Mouse (Mus musculus) hindbrain, embryonic 12.5 days (tissue): ENCODE measurements at regions not wholly inside any gene's neighbourhood (a gene's known extent, or its start where the extent isn't known, plus 50 kb on each side); places are given as distances from the start of the nearest gene placed in this dataset.
A peak's percentile ranks its signal among the peaks of the same experiment; 100 is the strongest.

ENCODE experiments used
- ATAC-seq: fragments of 200-750 bp; cut with Nextera tagmentation; 2 replicates; pipeline ENCODE4 v1.8.0; 2017; ENCODE audit warnings: moderate TSS enrichment; ENCODE audit not compliant: low FRiP score
- H3K27ac ChIP-seq: fragments of 300-500 bp; sonication (generic); 2 replicates; pipeline ENCODE4 v1.5.1; 2016; ENCODE audit warnings: mild to moderate bottlenecking
- H3K27me3 ChIP-seq: fragments of 300-500 bp; sonication (generic); 2 replicates; pipeline ENCODE4 v1.6.1; 2016; ENCODE audit warnings: mild to moderate bottlenecking
- H3K36me3 ChIP-seq: fragments of 300-500 bp; sonication (generic); 2 replicates; pipeline ENCODE4 v1.6.1; 2016; ENCODE audit warnings: mild to moderate bottlenecking
- H3K4me1 ChIP-seq: fragments of 300-500 bp; sonication (generic); 2 replicates; pipeline ENCODE4 v1.6.1; 2016
- H3K4me2 ChIP-seq: fragments of 300-500 bp; sonication (generic); replicated peaks from 2 replicates; pipeline ENCODE4 v1.6.1; 2016; ENCODE audit warnings: mild to moderate bottlenecking
- H3K4me3 ChIP-seq: fragments of 300-500 bp; sonication (generic); 2 replicates; pipeline ENCODE4 v1.5.1; 2016; ENCODE audit warnings: mild to moderate bottlenecking
- H3K9ac ChIP-seq: fragments of 300-500 bp; sonication (generic); 2 replicates; pipeline ENCODE4 v1.6.1; 2016; ENCODE audit warnings: mild to moderate bottlenecking, moderate library complexity
- H3K9me3 ChIP-seq: fragments of 300-500 bp; sonication (generic); replicated peaks from 2 replicates; pipeline ENCODE4 v1.6.1; 2016; ENCODE audit warnings: mild to moderate bottlenecking
- WGBS: fragments of 180-500 bp; shearing (Covaris S2); methylation state at CpG from one replicate; pipeline ENCODE4 v1.1.7; 2016; 5-methylcytosine and 5-hydroxymethylcytosine counted together

DNA sequence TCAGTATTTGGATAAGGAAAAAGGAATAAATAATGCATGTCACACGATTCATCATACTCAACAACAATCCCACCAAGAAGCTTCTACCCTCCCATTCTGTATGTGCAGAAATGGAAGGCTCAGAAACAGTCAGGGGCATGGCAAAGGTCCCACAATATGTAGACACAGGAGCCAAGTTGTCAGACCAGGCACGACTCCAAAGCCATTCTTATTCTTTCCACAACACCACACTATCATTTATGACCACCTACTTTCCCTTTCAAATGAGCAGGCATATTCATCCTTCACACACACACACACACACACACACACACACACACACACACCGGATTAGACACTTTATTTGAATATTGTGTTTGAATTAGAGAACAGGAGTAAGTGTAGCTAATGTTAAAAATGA, 232.0 kb downstream of the Rab28 start:
- Histone ChIP-seq H3K27me3 (no peaks in the 10 kb centered on the region), H3K4me1 (no peaks in the 10 kb centered on the region), H3K9me3 (no peaks in the 10 kb centered on the region), H3K4me3 (no peak overlapping the region), H3K36me3 (no peaks in the 10 kb centered on the region), H3K9ac (no peak overlapping the region), H3K27ac (no peak overlapping the region), H3K4me2 (no peak overlapping the region)
- no peak for ATAC-seq
- WGBS = 62% methylated on average over 3 of the region's 3 CpGs

DNA sequence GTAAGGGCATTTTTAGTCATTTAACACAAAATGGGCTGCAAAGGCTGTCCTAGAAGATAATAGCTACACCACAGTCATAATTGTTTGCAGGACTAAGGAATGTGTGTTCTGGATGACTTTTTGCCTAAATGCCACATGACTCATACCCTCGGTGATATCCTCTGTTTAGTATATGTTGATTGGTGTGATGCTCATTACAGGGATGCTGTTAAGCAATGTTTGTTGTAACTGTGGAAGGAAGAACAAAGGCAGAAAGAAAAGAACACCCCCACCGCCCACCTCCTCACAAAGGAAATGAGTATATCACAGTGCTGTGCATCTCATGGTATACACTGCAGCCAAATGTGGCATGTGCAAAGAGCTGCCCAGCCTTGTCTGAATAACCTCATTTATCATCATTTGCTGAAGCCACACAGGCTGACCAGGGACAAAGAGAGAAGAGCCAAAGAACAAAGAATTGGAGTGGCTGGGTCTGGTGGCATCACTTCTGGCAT, 262.4 kb downstream of the Rab28 start:
- Histone ChIP-seq H3K27ac (no peak overlapping the region), H3K4me2 (no peak overlapping the region), H3K9ac (no peak overlapping the region), H3K27me3 (no peaks in the 10 kb centered on the region), H3K4me3 (no peak overlapping the region), H3K9me3 (no peaks in the 10 kb centered on the region), H3K4me1 (no peaks in the 10 kb centered on the region), H3K36me3 (no peaks in the 10 kb centered on the region)
- ATAC-seq = 0 out of 2 replicates have a peak, but pooled peaks have one; percentile 48
- 63% methylated on average over 2 of the region's 2 CpGs for WGBS

DNA sequence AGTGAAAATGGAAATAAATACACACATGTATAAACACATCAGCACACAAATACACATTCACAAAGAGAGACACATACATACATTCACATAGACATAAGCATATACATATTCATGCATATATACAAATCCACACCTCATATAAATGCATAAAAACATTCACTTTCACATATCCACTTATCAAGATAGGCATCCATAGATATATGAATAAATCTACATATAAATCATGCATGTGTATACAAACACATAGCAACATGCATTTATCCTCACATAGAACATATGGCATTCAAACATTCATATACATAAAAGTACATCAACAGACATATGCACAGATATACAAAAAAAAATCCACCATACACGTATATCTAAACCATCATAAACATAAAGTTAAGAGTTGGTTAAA, 266.9 kb downstream of the Rab28 start:
- H3K4me1 ChIP-seq = no peaks in the 10 kb centered on the region
- ATAC-seq = no peak
- no peak overlapping the region for H3K9ac ChIP-seq
- no peaks in the 10 kb centered on the region for H3K27me3 ChIP-seq
- no peaks in the 10 kb centered on the region for H3K36me3 ChIP-seq
- H3K27ac ChIP-seq = no peak overlapping the region
- WGBS = 91% methylated on average over 1 of the region's 1 CpGs
- no peaks in the 10 kb centered on the region for H3K9me3 ChIP-seq
- no peak overlapping the region for H3K4me3 ChIP-seq
- no peak overlapping the region for H3K4me2 ChIP-seq

DNA sequence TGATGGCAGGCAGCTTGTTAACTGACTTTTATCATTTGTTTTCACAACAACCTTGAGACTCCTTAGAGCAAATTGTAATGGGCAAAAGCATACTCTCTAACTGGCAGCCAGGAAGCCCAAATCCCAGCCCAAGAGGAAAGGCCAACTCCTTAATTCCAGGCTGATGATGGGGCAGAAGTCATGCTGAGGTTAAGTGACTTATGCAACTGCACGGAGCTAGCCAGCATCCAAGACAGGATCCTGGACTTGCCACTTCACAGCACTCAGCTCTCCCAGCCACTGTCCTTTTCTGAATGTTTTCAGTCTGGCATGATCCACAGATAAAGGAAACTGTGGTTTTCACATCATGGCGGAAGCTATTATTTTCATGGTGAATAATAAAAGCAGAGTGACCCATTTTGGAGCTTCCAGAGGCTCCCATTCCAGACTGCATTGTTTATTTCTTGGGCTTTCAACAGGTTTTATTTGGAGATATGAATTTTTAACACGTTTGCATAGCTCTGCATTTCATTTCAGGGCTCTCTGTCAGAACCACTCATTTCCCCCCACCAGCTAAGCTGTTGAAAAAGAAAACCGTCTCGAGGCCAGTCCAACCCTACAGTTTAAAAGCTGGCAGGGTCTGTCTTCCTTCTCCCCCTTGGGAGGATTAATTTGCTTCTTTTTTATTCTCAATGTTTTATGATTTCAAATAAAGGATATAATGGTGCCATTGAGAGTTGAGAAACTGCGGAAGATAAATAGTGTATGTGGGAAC, 288.7 kb downstream of the Rab28 start:
- Histone ChIP-seq H3K4me2 (no peak overlapping the region), H3K27me3 (no peaks in the 10 kb centered on the region), H3K9me3 (no peaks in the 10 kb centered on the region), H3K9ac (no peak overlapping the region), H3K36me3 (no peaks in the 10 kb centered on the region), H3K27ac (no peak overlapping the region), H3K4me3 (no peak overlapping the region), H3K4me1 (no peaks in the 10 kb centered on the region)
- WGBS = 73% methylated on average over 6 of the region's 6 CpGs
- no peak for ATAC-seq

DNA sequence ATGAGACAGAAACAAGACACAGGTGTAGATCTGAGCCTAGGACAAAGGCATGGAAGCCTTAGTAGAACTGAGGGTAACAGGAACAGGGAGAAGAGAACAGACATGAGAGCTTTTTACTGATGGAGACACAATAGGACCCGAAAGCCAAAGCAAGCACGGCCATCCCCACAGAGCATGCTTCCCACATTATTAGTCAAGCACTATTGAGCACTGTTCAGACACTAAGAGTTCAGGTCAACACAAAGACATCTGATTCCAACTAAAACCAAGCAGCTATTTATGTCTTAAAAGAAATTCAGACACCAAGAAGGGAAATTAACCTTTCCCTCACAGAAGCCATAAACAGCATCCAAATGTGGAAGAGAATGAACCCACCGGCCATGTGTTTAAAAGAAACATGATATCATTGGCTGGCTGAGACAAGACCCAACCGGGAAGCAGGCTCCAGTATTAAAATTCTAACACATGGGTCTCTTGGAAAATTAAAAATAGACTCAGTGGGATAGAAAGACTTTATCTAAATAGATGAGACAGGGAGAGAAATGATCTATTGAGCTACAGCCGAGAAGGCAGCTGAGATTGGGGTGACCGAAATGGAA, 298.8 kb downstream of the Rab28 start:
- H3K4me2 ChIP-seq = no peak overlapping the region
- H3K4me3 ChIP-seq = no peak overlapping the region
- no peak for ATAC-seq
- no peak overlapping the region for H3K9ac ChIP-seq
- H3K36me3 ChIP-seq = no peaks in the 10 kb centered on the region
- H3K27ac ChIP-seq = no peak overlapping the region
- WGBS = 66% methylated on average over 6 of the region's 6 CpGs
- no peaks in the 10 kb centered on the region for H3K27me3 ChIP-seq
- H3K9me3 ChIP-seq = no peaks in the 10 kb centered on the region
- no peaks in the 10 kb centered on the region for H3K4me1 ChIP-seq

DNA sequence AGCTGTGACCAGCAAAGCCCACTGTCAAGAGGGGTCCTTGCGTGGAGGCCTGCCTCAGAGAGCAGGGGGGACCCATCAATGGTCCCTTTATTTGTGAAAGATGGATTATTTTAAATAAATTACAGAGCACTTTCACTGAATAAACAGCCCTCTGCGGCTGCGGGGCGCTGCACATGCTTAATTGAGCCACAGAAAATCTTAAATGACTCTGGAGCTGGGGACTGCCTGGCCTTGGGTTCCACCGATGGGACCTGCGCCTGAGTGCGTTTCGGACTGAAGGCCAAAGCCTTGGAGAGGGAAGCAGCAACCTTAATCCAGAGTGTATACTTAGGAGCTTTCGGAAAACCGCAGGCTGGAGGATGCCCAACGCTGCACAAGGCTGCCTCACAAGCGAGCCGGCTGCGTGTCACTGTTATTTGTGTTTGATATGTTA, 315.1 kb downstream of the Rab28 start:
- Histone ChIP-seq H3K9ac (no peak overlapping the region), H3K4me1 (no peaks in the 10 kb centered on the region), H3K4me3 (no peak overlapping the region), H3K27me3 (no peaks in the 10 kb centered on the region), H3K9me3 (no peaks in the 10 kb centered on the region; the same call in 1 of the 2 replicates), H3K36me3 (no peaks in the 10 kb centered on the region), H3K4me2 (no peak overlapping the region), H3K27ac (no peak overlapping the region)
- peak; percentile 38; the same call in 1 of the 2 replicates for ATAC-seq
- WGBS = 81% methylated on average over 14 of the region's 14 CpGs

DNA sequence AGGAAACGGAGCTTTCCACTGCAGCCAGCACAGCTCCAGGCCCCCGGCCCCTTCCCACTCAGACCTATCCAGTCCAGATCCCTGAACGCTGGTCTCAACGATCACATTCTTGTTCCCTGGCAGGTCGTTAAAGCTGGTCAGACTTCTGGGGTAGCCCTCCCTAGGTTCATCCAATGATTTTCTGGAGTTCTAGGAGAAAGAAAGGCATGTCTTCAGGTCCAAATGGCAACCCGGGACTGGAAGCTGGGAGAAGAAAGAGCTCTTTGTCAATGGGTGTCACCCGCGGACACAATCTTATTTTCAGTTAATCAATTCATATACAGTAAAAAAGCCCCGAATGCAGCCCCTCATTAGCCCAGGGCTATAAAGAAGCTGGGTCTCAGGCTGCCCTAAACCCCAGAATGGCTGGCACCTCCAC, 315.8 kb downstream of the Rab28 start:
- no peak for ATAC-seq
- Histone ChIP-seq H3K4me3 (no peak overlapping the region), H3K4me2 (no peak overlapping the region), H3K27ac (no peak overlapping the region), H3K36me3 (no peaks in the 10 kb centered on the region), H3K9me3 (no peaks in the 10 kb centered on the region; the same call in 1 of the 2 replicates), H3K4me1 (no peaks in the 10 kb centered on the region), H3K9ac (no peak overlapping the region), H3K27me3 (no peaks in the 10 kb centered on the region)
- 56% methylated on average over 9 of the region's 9 CpGs for WGBS

DNA sequence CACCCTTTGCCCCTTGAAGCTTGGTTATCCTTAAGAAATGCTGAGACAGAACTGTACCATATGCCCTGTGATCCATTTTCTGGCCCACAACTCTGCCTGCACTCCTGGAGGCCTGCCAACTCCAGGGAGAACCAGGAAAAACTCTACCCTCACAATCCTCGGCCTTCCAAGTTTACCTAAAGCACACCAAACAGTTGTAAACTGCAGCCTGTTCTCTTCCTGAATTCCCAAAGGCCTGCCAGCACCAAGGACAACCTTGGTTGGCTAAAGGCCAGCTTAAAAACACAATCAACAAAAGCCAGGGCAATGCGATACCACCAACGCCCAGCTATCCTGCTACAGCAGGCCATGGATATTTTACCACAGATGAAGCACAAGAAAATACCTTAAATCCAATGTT, 334.5 kb downstream of the Rab28 start:
- 75% methylated on average over 3 of the region's 3 CpGs for WGBS
- no peaks in the 10 kb centered on the region for H3K9me3 ChIP-seq
- no peak overlapping the region for H3K9ac ChIP-seq
- H3K4me2 ChIP-seq = no peak overlapping the region
- no peak overlapping the region for H3K4me3 ChIP-seq
- H3K27ac ChIP-seq = no peak overlapping the region
- H3K36me3 ChIP-seq = no peaks in the 10 kb centered on the region
- H3K27me3 ChIP-seq = no peaks in the 10 kb centered on the region
- ATAC-seq = no peak
- no peaks in the 10 kb centered on the region for H3K4me1 ChIP-seq

DNA sequence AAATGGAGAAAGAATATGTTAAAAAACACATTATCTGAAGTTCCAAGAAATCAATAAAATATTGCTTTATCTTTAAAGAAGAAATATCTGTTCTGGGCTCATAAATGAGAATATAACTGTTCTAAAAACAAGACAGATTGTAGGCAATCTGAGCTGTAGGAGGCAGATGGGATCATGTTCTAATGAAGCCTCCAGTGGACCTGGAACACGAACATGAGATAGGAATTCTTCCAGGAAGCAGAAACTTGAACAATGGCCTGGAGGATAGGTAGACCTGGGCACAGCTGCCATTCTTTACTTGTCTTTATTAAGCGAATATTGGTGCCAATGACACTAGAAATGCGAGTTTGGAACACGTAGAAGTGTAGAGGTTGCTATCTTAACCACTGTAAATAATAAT, 336.5 kb downstream of the Rab28 start:
- H3K9me3 ChIP-seq = no peaks in the 10 kb centered on the region
- no peak overlapping the region for H3K27ac ChIP-seq
- no peaks in the 10 kb centered on the region for H3K36me3 ChIP-seq
- H3K4me1 ChIP-seq = no peaks in the 10 kb centered on the region
- H3K27me3 ChIP-seq = no peaks in the 10 kb centered on the region
- 83% methylated on average over 4 of the region's 4 CpGs for WGBS
- ATAC-seq = no peak
- no peak overlapping the region for H3K9ac ChIP-seq
- no peak overlapping the region for H3K4me3 ChIP-seq
- no peak overlapping the region for H3K4me2 ChIP-seq

DNA sequence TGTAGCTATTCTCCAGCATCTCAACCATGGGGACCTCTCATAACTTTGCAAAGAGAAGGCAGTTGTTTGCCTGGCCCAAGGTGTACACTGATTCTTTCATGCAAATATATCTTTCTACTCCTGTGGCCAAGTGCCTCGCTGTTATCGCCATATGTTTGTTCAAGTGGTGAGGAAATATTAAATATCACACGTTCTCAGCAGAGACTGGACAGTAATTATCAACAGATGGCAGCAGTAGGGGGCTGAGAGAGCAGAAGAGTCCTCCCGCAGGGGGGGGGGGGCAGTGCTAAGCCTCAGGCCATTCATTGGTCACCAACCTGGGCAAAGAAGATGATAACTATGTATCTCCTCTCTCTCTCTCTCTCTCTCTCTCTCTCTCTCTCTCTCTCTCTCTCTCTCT, 337.6 kb downstream of the Rab28 start:
- no peak overlapping the region for H3K4me3 ChIP-seq
- no peak overlapping the region for H3K9ac ChIP-seq
- 60% methylated on average over 3 of the region's 4 CpGs for WGBS
- ATAC-seq = no peak
- no peaks in the 10 kb centered on the region for H3K27me3 ChIP-seq
- no peak overlapping the region for H3K4me2 ChIP-seq
- no peaks in the 10 kb centered on the region for H3K36me3 ChIP-seq
- H3K4me1 ChIP-seq = no peaks in the 10 kb centered on the region
- H3K27ac ChIP-seq = no peak overlapping the region
- H3K9me3 ChIP-seq = no peaks in the 10 kb centered on the region

DNA sequence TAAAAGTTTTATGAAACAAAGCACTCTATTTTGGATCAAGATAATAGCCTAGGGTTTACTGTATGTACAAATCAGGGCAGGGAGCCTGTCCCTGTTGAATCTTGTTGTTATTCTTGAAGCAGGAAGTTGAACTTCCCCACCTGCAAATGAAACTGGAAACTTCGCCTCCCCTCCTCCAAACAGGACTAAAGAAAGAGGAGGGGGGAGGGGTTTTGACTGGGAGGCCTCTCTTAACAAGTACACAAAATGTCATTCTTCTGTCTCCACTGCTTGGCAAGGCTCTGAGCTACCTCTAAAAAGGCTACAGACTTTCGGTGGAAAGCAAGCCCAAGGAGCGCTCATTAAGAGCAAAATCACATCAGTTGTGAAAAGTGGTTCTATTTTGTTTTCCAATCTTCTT, 338.1 kb downstream of the Rab28 start:
- Histone ChIP-seq H3K9ac (no peak overlapping the region), H3K4me2 (no peak overlapping the region), H3K4me3 (no peak overlapping the region), H3K36me3 (no peaks in the 10 kb centered on the region), H3K4me1 (no peaks in the 10 kb centered on the region), H3K27me3 (no peaks in the 10 kb centered on the region), H3K9me3 (no peaks in the 10 kb centered on the region), H3K27ac (no peak overlapping the region)
- no peak for ATAC-seq
- 57% methylated on average over 3 of the region's 3 CpGs for WGBS

DNA sequence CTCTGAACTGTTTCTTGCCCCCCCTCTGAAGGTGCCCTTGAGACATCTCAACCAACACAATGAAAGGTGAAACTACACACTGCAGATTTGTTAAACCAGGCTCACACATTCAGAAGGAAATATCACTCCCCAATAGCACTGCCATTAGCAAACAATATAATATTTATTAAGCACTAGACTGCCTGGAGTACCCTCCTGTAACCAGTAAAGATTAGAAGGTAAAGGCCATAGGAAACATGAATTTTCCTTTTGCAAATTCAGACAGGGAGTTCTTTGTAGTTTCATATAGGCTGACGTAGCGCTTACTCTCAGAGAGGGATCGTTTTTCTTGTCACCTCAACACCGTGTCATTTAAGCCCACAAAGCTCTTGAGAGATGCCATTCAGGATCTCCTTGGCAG, 342.1 kb downstream of the Rab28 start:
- Histone ChIP-seq H3K9ac (no peak overlapping the region), H3K4me1 (no peaks in the 10 kb centered on the region), H3K36me3 (no peaks in the 10 kb centered on the region), H3K4me2 (no peak overlapping the region), H3K9me3 (no peaks in the 10 kb centered on the region), H3K27ac (no peak overlapping the region), H3K4me3 (no peak overlapping the region), H3K27me3 (no peaks in the 10 kb centered on the region)
- ATAC-seq = no peak
- WGBS = 72% methylated on average over 4 of the region's 4 CpGs

DNA sequence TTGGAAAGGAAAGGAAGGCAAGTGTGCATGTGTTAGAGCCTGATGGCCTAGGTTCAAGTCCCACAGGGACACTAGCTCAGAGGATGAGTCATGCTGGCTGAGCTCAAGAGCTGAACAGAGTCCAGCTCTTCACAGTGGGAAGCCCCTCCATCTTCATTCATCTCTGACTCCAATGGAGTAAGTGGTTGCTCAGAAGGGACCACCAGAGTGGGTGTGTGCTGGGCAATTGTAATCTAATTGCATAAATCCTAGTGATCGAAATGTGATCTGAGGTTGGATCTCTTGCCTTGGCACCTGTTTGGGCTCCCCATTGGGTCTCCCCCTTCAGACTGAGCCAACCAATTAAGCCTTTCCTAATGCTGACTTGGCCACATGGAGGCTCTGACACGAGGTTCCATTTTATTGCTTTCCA, 359.5 kb downstream of the Rab28 start:
- no peaks in the 10 kb centered on the region for H3K27me3 ChIP-seq
- H3K9me3 ChIP-seq = no peaks in the 10 kb centered on the region
- H3K36me3 ChIP-seq = no peaks in the 10 kb centered on the region
- no peak overlapping the region for H3K4me2 ChIP-seq
- ATAC-seq = no peak
- no peak overlapping the region for H3K4me3 ChIP-seq
- WGBS = 87% methylated on average over 2 of the region's 2 CpGs
- no peak overlapping the region for H3K27ac ChIP-seq
- no peaks in the 10 kb centered on the region for H3K4me1 ChIP-seq
- no peak overlapping the region for H3K9ac ChIP-seq
